Mouse (Mus musculus) left cerebral cortex, adult 9 months (tissue): ENCODE data around the gene Plppr1.
"Not testable (repeated sequence)": the region's sequence is repeated elsewhere in the genome, so short reads cannot be mapped to it uniquely, and the experiment has no call there.

Experiments
- DNase-seq, 2 experiments: peaks; one replicate each; pipeline ENCODE4 v3.0.0; 2022; ENCODE audit warnings: low spot score in 2 of 2

Plppr1 gene

DNA sequence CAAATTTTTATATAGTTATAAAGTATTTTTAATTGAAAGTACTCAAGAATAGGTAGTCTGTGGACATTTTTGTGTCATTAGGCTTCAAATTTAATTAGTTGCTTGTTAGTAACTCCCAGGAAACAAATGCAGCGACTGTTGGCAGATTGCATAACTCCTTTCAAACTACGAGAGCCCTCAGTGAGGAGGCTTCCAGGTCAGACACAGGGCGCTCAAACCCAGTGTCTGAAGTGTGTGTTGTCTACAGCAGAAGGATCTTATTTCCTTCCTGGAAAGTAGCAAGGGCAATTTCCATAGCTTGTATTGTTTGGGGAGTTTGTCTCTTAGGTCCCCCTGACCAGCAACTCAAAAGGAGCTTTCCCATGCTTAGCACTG, 173.9 kb downstream of the Plppr1 start:
- no peak for DNase-seq

GRCm38 (mm10) chr4:49238111-49238510, 179.0 kb downstream of the Plppr1 start:
- DNase-seq = no peak

DNA sequence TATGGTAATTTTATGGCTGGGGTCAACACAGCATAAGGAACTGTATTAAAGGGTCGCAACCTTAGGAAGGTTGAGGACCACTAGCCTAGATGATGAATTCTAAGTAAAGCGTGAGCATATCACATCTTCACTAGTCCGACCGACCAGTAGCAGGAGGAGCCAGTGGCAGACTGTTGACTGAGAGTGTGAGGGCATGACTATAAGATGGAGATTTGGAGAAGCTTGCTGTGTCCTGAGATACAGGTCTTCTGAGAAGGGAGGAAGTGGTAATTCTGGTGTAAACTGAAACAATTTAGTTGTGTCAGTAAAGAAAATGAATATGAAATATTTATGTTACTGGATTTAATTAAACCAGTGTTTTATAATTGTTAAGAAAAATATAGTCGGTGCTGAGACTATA, 180.4 kb downstream of the Plppr1 start:
- DNase-seq = no peak

DNA sequence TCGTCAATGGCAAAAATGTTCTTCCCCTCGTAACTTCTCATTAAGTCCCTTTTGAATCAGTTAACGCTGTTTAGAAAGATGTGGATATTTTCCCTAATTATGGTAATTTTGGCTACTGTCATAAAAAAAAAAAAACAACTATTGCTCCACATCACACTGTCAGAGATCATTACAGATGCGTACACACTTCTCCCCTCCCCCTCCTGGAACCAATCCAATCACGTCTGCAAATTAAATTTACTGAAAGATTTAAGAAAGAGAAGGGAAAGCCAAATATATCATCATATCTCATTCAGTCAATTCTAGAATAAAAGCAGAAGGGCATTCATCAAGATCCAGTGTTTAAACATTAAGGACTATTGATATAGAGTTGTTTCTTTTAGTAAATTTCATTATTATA, 185.7 kb downstream of the Plppr1 start:
- no peak for DNase-seq

- DNase-seq = no peak
Measured at GRCm38 (mm10) chr4:49245274-49245673, 186.2 kb downstream of the Plppr1 start.

- DNase-seq = peak in 1 of 2 experiments; percentile 24
Measured at GRCm38 (mm10) chr4:49251262-49251661, 192.2 kb downstream of the Plppr1 start.

GRCm38 (mm10) chr4:49252169-49252568, 193.1 kb downstream of the Plppr1 start:
- DNase-seq = no peak

GRCm38 (mm10) chr4:49278515-49278914, 219.4 kb downstream of the Plppr1 start:
- no peak for DNase-seq

- DNase-seq = no peak
Measured at GRCm38 (mm10) chr4:49284692-49285291, 225.7 kb downstream of the Plppr1 start.

DNA sequence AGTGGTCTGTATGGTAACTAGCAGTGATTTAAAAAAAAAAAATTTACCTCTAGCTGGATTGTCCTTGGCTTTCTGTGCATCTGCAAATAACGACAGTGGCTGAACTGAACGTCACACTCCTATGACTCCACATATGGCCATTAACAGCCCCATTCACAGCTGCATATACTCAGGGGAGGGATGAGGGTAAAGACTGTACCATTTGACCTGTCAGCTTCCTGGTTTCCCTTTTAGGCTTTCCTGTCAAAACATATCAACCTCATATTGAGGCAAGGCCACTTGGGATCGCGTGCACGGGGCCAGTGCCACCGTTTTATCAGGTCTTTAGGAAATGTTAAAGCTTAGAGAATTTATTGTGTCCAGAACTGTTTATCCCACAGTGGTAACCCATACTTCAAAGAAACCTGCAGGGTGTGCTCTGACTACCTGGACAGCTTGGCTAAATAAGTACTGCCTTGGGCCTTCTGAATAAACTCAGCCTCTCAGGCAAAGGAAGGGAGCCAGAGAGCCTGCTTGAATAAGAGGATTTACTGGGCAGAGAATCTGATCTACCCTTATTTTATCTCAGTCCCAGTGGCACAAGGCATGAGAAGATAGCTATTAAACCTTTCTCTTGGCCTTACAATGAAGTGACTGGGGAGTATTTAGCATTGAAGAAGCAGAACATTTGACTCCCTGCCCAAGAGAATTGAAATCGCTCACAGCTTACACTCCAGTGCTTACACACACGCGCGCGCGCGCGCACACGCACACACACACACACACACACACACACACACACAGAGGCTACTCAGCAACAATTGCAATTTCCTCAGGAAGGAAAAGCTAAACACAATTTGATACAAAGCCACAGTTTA, 226.5 kb downstream of the Plppr1 start:
- DNase-seq = no peak

DNA sequence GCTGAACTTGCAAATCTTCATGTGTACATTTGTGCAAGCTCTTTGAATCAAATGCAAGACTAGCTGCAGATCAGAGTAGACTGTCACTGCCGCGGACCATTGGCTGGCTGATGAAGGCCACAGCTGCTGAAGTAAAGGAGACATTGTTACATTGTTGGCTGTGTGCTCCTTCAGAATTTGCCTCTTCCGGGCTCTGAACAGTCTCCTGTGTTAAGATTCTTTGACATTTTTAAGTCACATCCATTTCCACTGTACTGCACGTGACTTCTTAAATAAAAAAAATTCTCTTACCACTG, 227.1 kb downstream of the Plppr1 start:
- DNase-seq = no peak

- no peak for DNase-seq
Measured at GRCm38 (mm10) chr4:49296434-49296833, 237.4 kb downstream of the Plppr1 start.

DNA sequence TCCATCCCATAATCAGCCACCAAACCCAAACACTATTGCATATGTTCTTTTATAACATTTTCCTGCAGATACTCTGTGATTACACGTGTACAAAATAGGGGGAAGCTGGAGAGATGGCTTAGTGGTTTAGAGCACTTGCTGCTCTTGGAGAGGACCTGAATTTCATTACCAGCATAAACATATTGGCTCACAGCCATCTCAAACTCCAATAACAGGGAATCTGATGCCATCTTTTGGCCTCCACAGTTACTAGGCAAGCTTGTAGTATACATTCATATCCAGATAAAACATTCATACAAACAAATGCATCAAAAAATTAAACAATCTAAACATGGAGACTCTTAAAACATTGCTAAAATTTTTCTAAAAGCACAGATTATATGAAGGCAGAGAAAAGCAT, 240.5 kb downstream of the Plppr1 start:
- DNase-seq = no peak

- DNase-seq = peak in 1 of 2 experiments; percentile 6
Measured at GRCm38 (mm10) chr4:49321903-49322635, 263.0 kb downstream of the Plppr1 start.

DNA sequence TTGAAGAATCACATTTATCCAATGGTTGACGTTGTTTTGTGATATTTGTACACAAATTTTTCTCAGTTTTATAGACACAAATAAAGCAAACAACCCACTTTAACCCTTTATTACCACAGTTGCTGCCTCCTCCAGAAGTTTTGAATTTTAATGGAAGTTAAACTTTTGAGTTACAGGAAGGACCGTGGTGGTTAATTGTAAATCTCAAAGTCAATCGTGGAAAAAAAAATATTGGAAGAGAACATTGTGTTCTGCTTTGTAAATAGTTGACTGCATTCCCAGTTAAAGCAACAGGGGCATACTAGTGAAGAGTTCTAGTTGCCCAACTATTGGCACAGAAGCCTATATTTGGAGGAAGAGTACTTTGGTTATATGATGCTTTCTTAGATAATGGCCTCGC, 278.9 kb downstream of the Plppr1 start:
- DNase-seq = not testable (repeated sequence)

GRCm38 (mm10) chr4:49340091-49340490, 281.0 kb downstream of the Plppr1 start:
- not testable (repeated sequence) for DNase-seq

DNA sequence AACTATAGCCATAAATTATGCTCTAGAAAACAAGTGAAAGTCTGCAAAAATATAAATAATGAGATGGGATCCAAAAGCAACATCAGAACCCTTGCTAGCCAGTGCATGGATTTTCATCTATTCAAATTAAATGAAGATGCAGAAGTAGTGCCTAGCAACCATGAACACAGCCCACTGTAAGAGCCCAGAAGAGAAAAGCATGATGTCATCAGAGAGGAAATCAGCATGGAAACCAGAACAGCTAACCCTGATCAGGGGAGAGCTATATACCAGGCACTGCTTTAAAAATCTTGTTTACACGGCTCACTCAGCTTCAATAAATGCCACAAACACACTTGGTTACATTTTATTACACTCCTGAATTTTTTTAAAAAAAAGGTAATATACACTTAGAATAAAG, 288.9 kb downstream of the Plppr1 start:
- not testable (repeated sequence) for DNase-seq

DNA sequence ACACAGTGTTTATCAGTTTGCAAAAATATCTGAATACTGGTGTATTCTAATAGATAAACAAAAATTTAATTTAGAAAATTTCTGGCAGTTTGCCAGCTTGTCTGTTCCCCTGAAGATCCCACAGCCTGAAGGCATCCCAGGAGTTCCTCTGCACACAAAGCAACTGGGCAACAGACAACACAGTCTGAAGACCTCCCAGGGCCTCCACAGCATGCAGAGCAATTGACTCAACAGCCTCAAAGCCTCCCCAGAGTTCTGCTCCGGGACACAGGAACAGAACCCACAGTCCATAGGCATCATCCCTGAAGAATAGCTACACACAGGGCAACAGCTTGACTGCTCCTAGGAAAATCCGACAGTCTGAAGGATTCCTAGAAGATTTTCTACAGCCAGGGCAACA, 289.6 kb downstream of the Plppr1 start:
- DNase-seq = no peak

- DNase-seq = no peak
Measured at GRCm38 (mm10) chr4:49350470-49350869, 291.4 kb downstream of the Plppr1 start.

GRCm38 (mm10) chr4:49357097-49357496, 298.0 kb downstream of the Plppr1 start:
- no peak for DNase-seq

DNA sequence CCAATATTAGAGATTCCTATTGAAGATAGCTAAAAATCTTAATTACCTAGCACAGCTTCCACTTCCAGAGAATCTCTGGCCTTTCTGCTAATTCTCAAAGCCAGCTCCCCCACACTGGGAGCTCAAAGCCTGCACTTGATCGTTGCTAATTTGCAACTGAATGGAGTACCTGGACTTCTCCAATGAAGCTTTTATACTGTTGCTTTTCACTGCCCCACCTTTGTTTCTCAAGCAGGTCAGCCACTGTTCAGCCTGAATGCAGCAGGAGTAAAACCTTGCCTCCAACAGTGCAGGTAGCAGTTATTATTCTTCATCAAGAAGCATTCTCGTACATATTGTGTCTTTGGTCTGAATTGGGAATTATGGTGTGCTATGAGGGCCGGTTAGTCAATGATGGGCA, 309.0 kb downstream of the Plppr1 start:
- not testable (repeated sequence) for DNase-seq

DNA sequence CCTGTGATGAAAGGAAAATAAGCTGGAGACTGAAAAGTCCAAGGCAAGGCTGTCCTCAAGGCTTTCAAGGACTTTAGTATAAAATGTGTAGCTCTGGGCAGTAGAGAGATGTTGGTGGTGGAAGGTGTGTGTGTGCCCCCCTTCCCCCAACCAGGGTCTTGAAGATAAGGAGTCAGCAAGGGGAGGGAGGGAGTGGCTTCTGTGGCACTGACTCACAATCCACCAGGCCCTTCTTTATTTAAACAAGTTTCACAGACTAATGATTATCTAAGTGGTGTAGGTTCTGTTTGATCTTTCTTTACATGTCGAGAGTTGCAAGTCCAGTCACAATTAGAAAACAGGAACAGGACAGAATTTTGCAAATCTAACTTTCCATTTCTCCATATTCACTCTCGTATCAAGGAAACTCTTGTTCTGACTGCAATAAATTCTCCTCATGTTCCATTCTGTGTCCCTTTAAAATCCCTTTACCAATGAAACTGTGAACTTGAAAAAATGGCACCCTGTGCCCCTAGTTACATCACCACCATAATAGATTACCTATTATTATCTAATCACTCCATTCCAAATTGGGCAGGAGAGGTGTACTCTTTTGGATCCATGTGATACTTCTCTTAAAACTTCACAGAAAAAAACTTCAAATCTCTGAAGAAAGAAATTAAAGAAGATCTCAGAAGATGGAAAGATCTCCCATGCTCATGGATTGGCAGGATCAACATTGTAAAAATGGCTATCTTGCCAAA, 324.7 kb downstream of the Plppr1 start:
- DNase-seq = not testable (repeated sequence)
